In the genomic region with DNA sequence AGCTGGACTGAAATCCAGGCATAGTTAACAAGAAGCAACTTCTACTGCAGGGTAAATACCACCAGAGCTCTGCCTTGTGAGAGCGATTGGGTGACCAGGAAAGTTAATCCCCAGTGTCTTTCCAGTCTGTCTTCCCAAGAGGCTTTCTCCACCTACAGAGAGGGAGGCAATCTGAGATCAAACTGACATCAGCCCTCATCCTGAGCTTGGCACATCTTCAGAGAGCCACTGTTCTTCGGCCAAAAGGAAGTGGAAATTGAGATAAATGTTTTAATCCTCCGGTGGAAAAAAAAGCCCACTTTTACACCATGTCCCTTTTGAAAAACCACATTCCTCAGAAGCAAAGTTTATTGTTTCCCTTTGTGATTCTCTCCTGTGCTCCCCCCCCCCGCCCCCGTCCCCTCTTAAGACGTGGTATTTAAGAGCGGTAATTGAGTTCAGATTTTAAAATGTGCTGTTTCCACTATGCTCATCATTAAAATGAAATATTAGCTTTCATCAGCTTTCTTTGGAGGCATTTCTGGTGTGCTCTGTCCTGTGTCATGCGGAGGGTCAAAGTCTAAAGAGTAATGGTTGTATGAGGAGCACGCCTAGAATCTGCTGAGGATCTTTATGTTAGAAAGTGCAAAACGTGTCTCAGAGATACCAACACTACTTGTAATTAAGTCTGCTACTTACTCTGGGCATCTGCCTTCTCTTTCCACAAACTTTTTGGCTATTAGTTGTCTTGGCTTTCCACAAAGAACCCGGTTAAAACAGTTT, we compare ENCODE assay signal across 12 mouse cellular contexts.
DNase-seq lines count a peak whose midpoint lies in the region; ATAC-seq lines count a peak whose summit lies in the region.
"Had no signal": no experiment of that assay in that cellular context is flagged by ENCODE, and none has a peak within 500 bp of the region (broad histone marks: within the 10 kb centered on the region; RNA-seq: fewer than 3 reads in every experiment).

No protein-coding gene starts in this region.

- WGBS in forebrain, embryonic 13.5 days: 21% methylated on average over 11 of the region's 11 CpGs
- 32% methylated on average over 11 of the region's 11 CpGs for WGBS in hindbrain, embryonic 16.5 days
- WGBS in neural tube, embryonic 13.5 days: 25% methylated on average over 11 of the region's 11 CpGs
- WGBS in heart, embryonic 11.5 days (ENCODE audit: insufficient replicate concordance): 60% methylated on average over 11 of the region's 11 CpGs

- H3K27ac ChIP-seq in forebrain, embryonic 13.5 days: peak overlapping the region; percentile 16; the same call in 1 of the 2 replicates
- H3K27ac ChIP-seq in hindbrain, embryonic 16.5 days (ENCODE audit: low read depth, low read length): peak overlapping the region; percentile 60; the same call in 1 of the 2 replicates
- H3K27ac ChIP-seq in neural tube, embryonic 13.5 days (replicated peaks): peak overlapping the region; percentile 75
- no peak overlapping the region for H3K27ac ChIP-seq in heart, embryonic 11.5 days (ENCODE audit: low read depth, low read length)
- H3K27ac ChIP-seq: lung, embryonic 15.5 days had no signal

- DNase-seq in kidney, adult 9 months: peak; percentile 24
- no peak for DNase-seq in kidney, postnatal 10 days
- DNase-seq in left cerebral cortex, postnatal 4 days: no peak
- DNase-seq: kidney, adult 11 months; right cerebral cortex, postnatal 14 days; thymus, adult 2 months had no signal

- intact Hi-C loops in left cerebral cortex, postnatal 4 days (cut with DNase I): no loop called here

- no peaks in the 10 kb centered on the region for H3K9me3 ChIP-seq in forebrain, embryonic 13.5 days (replicated peaks)
- no peaks in the 10 kb centered on the region for H3K9me3 ChIP-seq in hindbrain, embryonic 16.5 days (ENCODE audit: control insufficient read depth, low read length)
- no peaks in the 10 kb centered on the region for H3K9me3 ChIP-seq in neural tube, embryonic 13.5 days
- H3K9me3 ChIP-seq in heart, embryonic 11.5 days (replicated peaks; ENCODE audit: control insufficient read depth, low read length): no peaks in the 10 kb centered on the region
- H3K9me3 ChIP-seq: lung, embryonic 15.5 days had no signal

- no peak overlapping the region for H3K9ac ChIP-seq in forebrain, embryonic 13.5 days
- no peak overlapping the region for H3K9ac ChIP-seq in hindbrain, embryonic 16.5 days (ENCODE audit: low read depth, low read length)
- H3K9ac ChIP-seq in neural tube, embryonic 13.5 days: no peak overlapping the region
- H3K9ac ChIP-seq in heart, embryonic 11.5 days (ENCODE audit: low read depth, low read length): no peak overlapping the region
- H3K9ac ChIP-seq: lung, embryonic 15.5 days had no signal

- H3K36me3 ChIP-seq in forebrain, embryonic 13.5 days (ENCODE audit: poor library complexity, severe bottlenecking): no peaks in the 10 kb centered on the region
- H3K36me3 ChIP-seq in hindbrain, embryonic 16.5 days (ENCODE audit: control insufficient read depth, insufficient read depth, low read length): no peaks in the 10 kb centered on the region
- H3K36me3 ChIP-seq in neural tube, embryonic 13.5 days: no peaks in the 10 kb centered on the region
- no peaks in the 10 kb centered on the region for H3K36me3 ChIP-seq in heart, embryonic 11.5 days (ENCODE audit: control insufficient read depth, insufficient read depth, low read length)
- H3K36me3 ChIP-seq: lung, embryonic 15.5 days had no signal

- peaks cover 25% of the 10 kb centered on the region for H3K4me1 ChIP-seq in forebrain, embryonic 13.5 days
- peaks cover 6% of the 10 kb centered on the region for H3K4me1 ChIP-seq in hindbrain, embryonic 16.5 days (ENCODE audit: control insufficient read depth, insufficient read depth, low read depth, low read length)
- H3K4me1 ChIP-seq in neural tube, embryonic 13.5 days (replicated peaks): peaks cover 22% of the 10 kb centered on the region
- H3K4me1 ChIP-seq in heart, embryonic 11.5 days (ENCODE audit: control insufficient read depth, insufficient read depth, low read length): peaks cover 3% of the 10 kb centered on the region; the same call in 1 of the 2 replicates

- no peak for ATAC-seq in forebrain, embryonic 13.5 days
- no peak for ATAC-seq in hindbrain, embryonic 16.5 days
- ATAC-seq in neural tube, embryonic 13.5 days (ENCODE audit: low read depth): no peak
- no peak for ATAC-seq in heart, embryonic 11.5 days (replicated peaks; ENCODE audit: insufficient number of reproducible peaks, low FRiP score, low TSS enrichment)
- ATAC-seq: CD4-positive, CD25-positive, alpha-beta regulatory T cell, adult 4 months had no signal

- no peaks in the 10 kb centered on the region for H3K27me3 ChIP-seq in forebrain, embryonic 13.5 days
- no peaks in the 10 kb centered on the region for H3K27me3 ChIP-seq in hindbrain, embryonic 16.5 days (replicated peaks; ENCODE audit: control insufficient read depth, insufficient read depth, low read length)
- H3K27me3 ChIP-seq in neural tube, embryonic 13.5 days: no peaks in the 10 kb centered on the region
- H3K27me3 ChIP-seq in heart, embryonic 11.5 days (ENCODE audit: control insufficient read depth, insufficient read depth, low read length): no peaks in the 10 kb centered on the region
- H3K27me3 ChIP-seq: lung, embryonic 15.5 days had no signal

- peak overlapping the region; percentile 62 for H3K4me2 ChIP-seq in forebrain, embryonic 13.5 days
- no peak overlapping the region for H3K4me2 ChIP-seq in hindbrain, embryonic 16.5 days (ENCODE audit: low read length)
- peak overlapping the region; percentile 63 for H3K4me2 ChIP-seq in neural tube, embryonic 13.5 days
- no peak overlapping the region for H3K4me2 ChIP-seq in heart, embryonic 11.5 days

- no peak overlapping the region for H3K4me3 ChIP-seq in forebrain, embryonic 13.5 days
- H3K4me3 ChIP-seq in hindbrain, embryonic 16.5 days (ENCODE audit: low read length): no peak overlapping the region
- no peak overlapping the region for H3K4me3 ChIP-seq in neural tube, embryonic 13.5 days
- H3K4me3 ChIP-seq in heart, embryonic 11.5 days (ENCODE audit: low read depth, low read length): no peak overlapping the region
- H3K4me3 ChIP-seq: lung, embryonic 15.5 days had no signal

Comparison
In these comparisons a context has a peak if more than half of its experiments do, and no peak if none do; other contexts are left out.
1. H3K4me2 ChIP-seq: peak in forebrain, embryonic 13.5 days (single experiment) and neural tube, embryonic 13.5 days (single experiment); none in hindbrain, embryonic 16.5 days (single experiment) and heart, embryonic 11.5 days (single experiment).